Mouse (Mus musculus) ovary, adult 18-20 months (tissue): ENCODE data around the gene Fam131a.

Source experiments
- DNase-seq: peaks from one replicate; pipeline ENCODE4 v3.0.0; 2022; ENCODE audit warnings: low spot score, mixed read lengths

Fam131a gene

GRCm38 (mm10) chr16:20695622-20696323 is 2.7 kb downstream of the Fam131a start:
- peak; percentile 77 for DNase-seq

- no peak for DNase-seq
Measured at GRCm38 (mm10) chr16:20699266-20699665, 6.2 kb downstream of the Fam131a start.

GRCm38 (mm10) chr16:20700036-20700435 is 7.0 kb downstream of the Fam131a start:
- no peak for DNase-seq

- no peak for DNase-seq
Measured at GRCm38 (mm10) chr16:20701316-20701715, 8.3 kb downstream of the Fam131a start.

- no peak for DNase-seq
Measured at GRCm38 (mm10) chr16:20701729-20702521, 8.9 kb downstream of the Fam131a start.

- peak; percentile 84 for DNase-seq
Measured at GRCm38 (mm10) chr16:20702522-20702893, 9.5 kb downstream of the Fam131a start.

- DNase-seq: no peak
Measured at GRCm38 (mm10) chr16:20703071-20703470, 10.0 kb downstream of the Fam131a start.

GRCm38 (mm10) chr16:20703699-20704400 is 10.8 kb downstream of the Fam131a start:
- DNase-seq: no peak

GRCm38 (mm10) chr16:20705786-20706185 is 12.7 kb downstream of the Fam131a start:
- DNase-seq: no peak

GRCm38 (mm10) chr16:20706407-20707055 is 13.5 kb downstream of the Fam131a start:
- DNase-seq: peak; percentile 57

- no peak for DNase-seq
Measured at GRCm38 (mm10) chr16:20708220-20708938, 15.3 kb downstream of the Fam131a start.

GRCm38 (mm10) chr16:20708939-20709734 is 16.1 kb downstream of the Fam131a start:
- DNase-seq: no peak

GRCm38 (mm10) chr16:20710370-20710769 is 17.3 kb downstream of the Fam131a start:
- DNase-seq: no peak

- no peak for DNase-seq
Measured at GRCm38 (mm10) chr16:20710810-20711209, 17.8 kb downstream of the Fam131a start.

- no peak for DNase-seq
Measured at GRCm38 (mm10) chr16:20712190-20712589, 19.1 kb downstream of the Fam131a start.

GRCm38 (mm10) chr16:20712889-20713288 is 19.8 kb downstream of the Fam131a start:
- DNase-seq: no peak

GRCm38 (mm10) chr16:20714307-20715080 is 21.5 kb downstream of the Fam131a start:
- no peak for DNase-seq

GRCm38 (mm10) chr16:20715161-20715560 is 22.1 kb downstream of the Fam131a start:
- no peak for DNase-seq

- no peak for DNase-seq
Measured at GRCm38 (mm10) chr16:20715566-20715965, 22.5 kb downstream of the Fam131a start.
